Mouse (Mus musculus) embryo, embryonic 11.5 days (tissue): ENCODE data around the gene Tmem176b.
A peak's percentile ranks its signal among the peaks of the same experiment; 100 is the strongest.
"Not testable (repeated sequence)": the region's sequence is repeated elsewhere in the genome, so short reads cannot be mapped to it uniquely, and the experiment has no call there.

Source experiments
- DNase-seq: peaks from one replicate; pipeline ENCODE4 v3.0.0-alpha.2; 2012; ENCODE audit warnings: low read depth, low spot score

The Tmem176b gene

DNA sequence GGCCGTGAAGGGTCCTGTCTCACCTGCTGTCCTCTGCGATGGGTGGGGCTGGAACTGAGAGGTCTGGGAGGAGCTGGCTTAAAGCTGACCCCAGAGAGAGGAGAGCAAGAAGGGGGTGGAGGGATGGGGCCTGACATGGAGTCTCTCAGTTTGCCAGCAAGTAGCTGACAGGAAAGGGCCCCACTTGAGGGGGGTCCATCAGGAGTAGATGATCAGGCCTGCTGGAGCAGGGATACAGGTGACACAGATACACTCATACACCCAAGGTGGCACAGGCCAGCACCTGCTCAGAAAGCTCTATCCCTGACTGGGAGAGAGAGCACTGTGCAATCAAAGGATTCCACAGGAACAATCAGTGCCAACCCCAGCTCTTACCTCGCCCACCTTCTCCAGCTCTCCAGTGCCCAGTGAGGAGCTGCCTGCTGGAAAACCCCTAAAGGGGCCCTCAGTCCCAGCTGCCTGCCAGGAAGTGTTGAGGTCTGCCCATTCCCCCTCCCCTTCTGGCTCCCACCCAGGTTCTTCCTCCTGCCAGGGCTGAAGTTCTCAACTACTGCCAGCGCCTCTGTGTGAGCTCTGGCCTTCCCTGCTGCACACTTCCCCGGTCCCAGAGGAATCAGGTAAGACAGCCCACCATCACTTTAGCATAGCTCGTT, at the start of gene Tmem176b:
Gene Tmem176b, minus strand, starts transcription at position 524 of the 653 bp plus-strand sequence.
- peak; percentile 58 for DNase-seq

GRCm38 (mm10) chr6:48876510-48877135, 35.3 kb upstream of the Tmem176b start:
- DNase-seq: no peak

DNA sequence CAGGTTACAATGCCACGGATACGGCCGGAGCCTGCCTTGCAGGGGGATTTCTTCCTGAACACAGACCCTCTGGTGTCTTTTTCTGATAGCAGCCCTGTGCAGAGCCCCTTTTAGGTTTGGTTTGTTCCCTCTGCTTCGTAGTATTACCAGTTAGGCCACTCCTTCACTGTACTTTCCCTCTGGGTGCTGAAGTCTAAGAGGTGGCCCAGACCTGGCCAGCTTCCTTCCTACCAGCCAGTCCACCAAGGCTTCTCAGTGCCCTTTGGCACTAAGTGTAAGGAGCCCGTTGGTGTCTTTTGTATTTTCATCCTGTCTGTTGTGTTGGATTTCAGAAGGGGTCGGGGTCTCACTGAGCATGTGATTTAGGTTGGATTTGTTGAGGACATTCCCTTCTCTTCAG, 34.2 kb upstream of the Tmem176b start:
- DNase-seq: no peak

- DNase-seq: no peak
Observed at GRCm38 (mm10) chr6:48874576-48874975, 33.3 kb upstream of the Tmem176b start.

DNA sequence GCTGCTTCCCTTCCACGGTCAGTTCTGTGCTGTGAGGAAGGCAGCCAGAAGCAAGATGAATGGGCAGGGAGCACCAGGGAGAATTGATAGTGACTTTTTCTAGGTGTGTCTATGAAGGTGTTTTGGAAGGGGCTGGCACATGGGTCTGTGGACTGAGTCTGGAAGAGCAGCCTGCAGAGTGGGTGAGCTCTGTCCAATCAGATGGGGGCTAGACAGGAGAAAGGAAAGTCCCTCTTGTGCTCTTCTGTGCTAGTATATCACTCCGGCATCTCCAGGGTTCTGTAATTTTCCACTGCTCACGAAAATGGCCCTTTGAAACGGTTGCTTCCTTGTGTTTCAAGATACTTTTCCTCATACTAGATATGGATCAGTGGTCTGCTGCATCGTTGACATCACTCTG, 31.3 kb upstream of the Tmem176b start, which contains the start of gene Aoc1:
Gene Aoc1, plus strand, starts transcription at position 301 of the 400 bp plus-strand sequence.
- no peak for DNase-seq

- DNase-seq: no peak
Observed at GRCm38 (mm10) chr6:48869774-48870173, 28.5 kb upstream of the Tmem176b start.

GRCm38 (mm10) chr6:48867158-48867557, 25.9 kb upstream of the Tmem176b start:
- no peak for DNase-seq

- not testable (repeated sequence) for DNase-seq
Observed at GRCm38 (mm10) chr6:48866355-48866950, 25.2 kb upstream of the Tmem176b start.

- DNase-seq: no peak
Observed at GRCm38 (mm10) chr6:48865152-48865745, 24.0 kb upstream of the Tmem176b start.

DNA sequence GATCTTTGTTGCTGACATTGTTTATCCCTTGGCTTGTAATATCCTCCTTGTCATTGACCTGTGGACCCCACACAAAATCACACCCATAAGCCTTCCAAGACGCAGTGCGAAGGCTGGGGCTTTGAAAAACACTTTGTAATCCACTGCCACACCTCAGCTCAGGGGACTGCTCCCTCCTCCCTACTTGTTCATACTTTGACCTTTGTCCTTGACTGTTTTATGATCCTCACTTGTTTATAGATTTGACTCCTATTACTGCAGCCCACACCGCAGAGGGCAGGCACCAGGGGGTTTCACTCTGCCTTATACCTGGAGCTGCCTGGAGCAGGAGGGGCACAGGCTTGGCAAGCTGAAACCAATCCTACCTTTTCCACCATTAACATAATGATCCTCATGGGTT, 23.4 kb upstream of the Tmem176b start:
- no peak for DNase-seq

DNA sequence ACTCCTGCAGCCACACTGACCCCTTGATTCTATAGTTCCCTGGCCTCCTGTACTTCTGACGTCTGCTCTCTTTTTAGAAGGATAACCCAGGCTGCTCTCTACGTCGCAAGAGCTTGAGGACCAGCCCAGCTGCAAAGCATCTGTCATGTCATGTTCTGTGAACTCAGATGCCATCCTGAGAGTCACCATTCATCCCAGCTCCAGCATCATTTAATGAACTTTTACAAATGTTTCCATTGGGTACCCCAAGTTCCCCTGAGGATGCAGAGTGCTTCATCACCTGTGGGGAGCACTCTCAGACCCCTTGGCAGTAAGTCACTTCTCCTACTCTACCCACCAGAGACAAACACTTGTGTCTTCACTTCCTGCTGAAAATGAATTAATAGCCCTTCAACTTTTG, 22.9 kb upstream of the Tmem176b start:
- no peak for DNase-seq

- DNase-seq: no peak
Observed at GRCm38 (mm10) chr6:48863488-48863887, 22.2 kb upstream of the Tmem176b start.

DNA sequence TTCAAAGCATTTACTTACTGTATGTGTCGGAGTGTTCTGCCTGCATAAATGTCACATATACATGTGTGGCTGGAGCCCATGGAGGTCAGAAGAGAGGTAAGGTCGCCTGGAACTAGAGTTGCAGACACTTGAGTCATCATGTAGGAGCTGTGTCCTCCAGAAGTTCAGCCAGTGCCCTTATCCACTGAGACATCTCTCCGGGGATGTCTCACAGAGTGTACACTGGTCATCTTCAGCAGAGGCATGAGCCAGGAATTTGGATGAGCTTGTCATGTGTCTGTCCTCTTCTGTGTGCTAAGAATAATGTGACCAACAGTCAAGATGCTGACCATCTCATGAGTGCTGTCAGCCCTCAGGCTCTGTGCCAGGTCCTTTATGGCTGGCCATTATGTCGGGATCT, 21.5 kb upstream of the Tmem176b start:
- no peak for DNase-seq

GRCm38 (mm10) chr6:48861616-48862280, 20.5 kb upstream of the Tmem176b start:
- no peak for DNase-seq

GRCm38 (mm10) chr6:48860851-48861250, 19.6 kb upstream of the Tmem176b start:
- no peak for DNase-seq

GRCm38 (mm10) chr6:48860130-48860815, 19.0 kb upstream of the Tmem176b start:
- no peak for DNase-seq

GRCm38 (mm10) chr6:48857613-48858302, 16.5 kb upstream of the Tmem176b start:
- DNase-seq: no peak

DNA sequence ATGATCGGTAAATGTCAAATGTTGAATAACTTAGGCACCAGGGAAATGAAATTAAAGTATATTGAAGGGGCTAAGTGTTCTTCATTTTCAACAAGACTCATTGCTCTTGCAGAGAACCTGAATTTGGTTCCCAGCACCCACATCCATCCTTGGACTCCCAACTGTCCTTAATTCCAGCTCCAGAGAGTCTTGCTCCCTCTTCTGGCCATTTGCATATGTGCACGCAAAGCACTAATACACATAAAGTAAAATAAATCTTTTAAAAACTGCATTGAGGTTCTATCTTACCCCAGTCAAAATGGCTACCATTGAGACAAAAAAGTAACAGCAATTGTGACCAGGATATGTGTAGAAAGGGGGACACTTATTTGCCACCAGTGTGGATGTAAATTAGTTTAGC, 12.9 kb upstream of the Tmem176b start:
- DNase-seq: no peak

DNA sequence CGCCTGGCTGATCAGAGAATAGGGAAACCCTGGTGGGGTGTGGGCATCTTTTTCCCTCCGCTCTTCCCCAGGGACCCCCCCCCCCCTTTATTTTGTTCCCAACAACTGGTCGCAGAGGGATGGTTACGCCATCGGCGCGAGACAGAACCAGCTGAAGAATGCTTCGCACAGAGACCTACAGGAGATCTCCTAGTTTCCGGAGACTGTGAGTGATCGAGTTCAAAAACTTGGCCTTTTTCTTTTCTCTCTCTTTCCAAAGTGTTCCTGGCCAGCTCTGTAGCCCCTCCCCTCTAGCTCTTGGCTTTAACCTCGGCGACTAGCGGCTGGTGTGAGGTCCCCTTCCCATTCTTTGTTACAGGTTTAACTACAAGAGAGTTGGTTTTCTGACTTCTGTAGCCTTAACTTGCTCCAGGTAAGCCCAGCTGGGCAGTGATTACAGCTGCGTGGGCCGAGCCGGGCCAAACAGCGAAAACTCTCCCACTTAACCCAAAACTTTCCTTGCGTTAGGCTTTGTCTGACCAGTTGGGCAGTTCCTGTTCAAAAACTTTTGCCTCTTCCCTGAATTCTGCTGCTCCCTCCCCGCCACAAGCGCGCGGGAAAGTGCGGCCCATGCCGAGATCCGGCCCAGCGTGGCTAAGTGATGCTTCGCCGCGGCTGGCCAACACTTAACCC, 10.7 kb upstream of the Tmem176b start:
- no peak for DNase-seq

DNA sequence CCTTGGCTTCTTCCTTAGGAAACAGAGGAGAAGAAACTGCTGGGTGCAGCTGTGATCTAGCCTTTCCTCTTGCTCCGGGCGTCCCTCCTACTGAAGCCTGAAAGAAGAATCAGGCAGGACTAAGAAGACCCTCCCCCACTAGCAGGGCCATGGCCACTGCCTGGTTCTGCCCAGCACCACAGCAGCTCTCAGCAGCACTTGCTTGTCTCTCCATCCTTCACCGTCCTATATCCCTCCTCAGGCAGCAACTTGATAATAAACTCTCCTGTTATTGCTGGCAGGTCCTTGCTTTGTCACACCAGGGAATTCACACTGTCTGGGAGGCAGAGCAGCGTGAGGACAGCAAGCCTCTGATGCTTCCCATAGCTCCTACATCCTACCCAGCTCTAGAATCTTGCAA, 3.8 kb upstream of the Tmem176b start:
- DNase-seq: no peak
